Mouse (Mus musculus) E14TG2a.4 (cell line): ENCODE measurements around the gene Cabin1.

ENCODE experiments used
- H3K27me3 ChIP-seq: 2 replicates; pipeline ENCODE4 v1.6.1; 2014; ENCODE audit warnings: low read length, control low read depth; ENCODE audit not compliant: insufficient read depth
- H3K36me3 ChIP-seq: 2 replicates; pipeline ENCODE4 v1.6.1; 2014; ENCODE audit warnings: low read length, control low read depth; ENCODE audit not compliant: insufficient read depth
- H3K4me1 ChIP-seq: replicated peaks from 2 replicates; pipeline ENCODE4 v1.6.1; 2014; ENCODE audit warnings: low read depth, low read length, control low read depth
- H3K4me3 ChIP-seq: replicated peaks from 2 replicates; pipeline ENCODE4 v1.5.1; 2014; ENCODE audit warnings: mild to moderate bottlenecking, low read length
- H3K9me3 ChIP-seq: 2 replicates; pipeline ENCODE4 v1.6.1; 2014; ENCODE audit warnings: low read length, control low read depth
- CTCF ChIP-seq: conservative IDR thresholded peaks from 2 replicates; pipeline ENCODE4 v1.5.1; 2014; ENCODE audit warnings: low read length
- NANOG ChIP-seq: IDR thresholded peaks from 2 replicates; pipeline ENCODE4 v1.6.1; 2014; ENCODE audit warnings: borderline replicate concordance, low read length, mixed read lengths
- POU5F1 ChIP-seq: IDR thresholded peaks from 2 replicates; pipeline ENCODE4 v1.6.1; 2014; ENCODE audit warnings: low read length, borderline replicate concordance

The Cabin1 gene

DNA sequence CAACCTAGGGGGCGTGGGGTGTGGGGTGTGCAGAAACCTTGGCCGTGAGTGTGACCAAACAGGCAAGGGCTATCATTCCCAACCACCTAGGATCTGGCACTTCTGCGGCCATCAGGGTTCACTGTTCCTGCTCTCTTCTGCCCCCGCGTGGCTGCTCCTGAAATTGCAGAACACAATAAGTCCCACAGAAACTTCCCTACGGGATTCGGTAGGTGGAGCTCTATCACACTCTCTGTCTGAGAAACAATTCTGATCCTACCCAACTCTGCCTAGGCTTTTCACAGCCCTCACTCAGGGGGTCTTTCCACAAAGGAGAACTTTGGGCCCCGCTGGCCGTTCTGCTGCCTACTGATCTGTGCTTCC, 128.5 kb downstream of the Cabin1 start:
- H3K9me3 ChIP-seq: no peaks in the 10 kb centered on the region
- peaks cover 78% of the 10 kb centered on the region for H3K4me1 ChIP-seq
- H3K36me3 ChIP-seq: peaks cover 40% of the 10 kb centered on the region
- TF ChIP-seq CTCF (peak; percentile 98), POU5F1 (no peak), NANOG (no peak)
- peak overlapping the region; percentile 51 for H3K4me3 ChIP-seq
- H3K27me3 ChIP-seq: no peaks in the 10 kb centered on the region

DNA sequence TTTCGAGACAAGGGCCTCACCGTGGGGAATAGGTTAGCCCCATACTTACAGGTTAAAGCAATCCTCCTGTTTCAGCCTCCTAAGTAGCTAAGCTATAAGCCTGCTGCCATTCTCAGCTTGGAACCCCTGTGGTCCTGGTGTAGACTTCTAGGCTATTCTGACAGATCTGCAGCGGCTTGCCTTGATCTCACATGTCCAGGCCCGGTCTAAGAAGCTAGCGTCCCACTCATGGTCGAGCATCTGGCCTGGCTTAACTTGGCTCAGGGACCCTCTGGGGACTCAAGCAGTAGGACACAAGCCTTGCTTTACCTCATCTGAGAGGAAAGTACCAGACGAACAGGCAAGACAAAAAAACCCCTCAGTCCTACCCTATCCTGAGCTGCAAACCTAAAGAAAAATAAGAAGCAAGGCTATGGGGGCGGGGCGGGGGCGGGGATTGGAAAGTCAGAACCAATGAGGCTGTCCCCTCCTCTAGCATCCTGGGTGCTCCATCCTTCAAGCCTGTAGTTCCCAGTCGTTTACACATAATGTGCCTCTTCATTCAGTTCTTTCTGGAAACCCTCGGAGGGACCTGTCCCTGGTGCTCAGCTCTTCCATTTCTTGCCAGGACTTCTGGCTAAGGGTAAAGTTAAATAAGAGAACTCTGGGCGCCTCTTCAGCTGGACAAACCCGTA, 129.0 kb downstream of the Cabin1 start:
- Histone ChIP-seq H3K9me3 (no peaks in the 10 kb centered on the region), H3K27me3 (no peaks in the 10 kb centered on the region), H3K4me3 (peak overlapping the region; percentile 51), H3K36me3 (peaks cover 34% of the 10 kb centered on the region), H3K4me1 (peaks cover 73% of the 10 kb centered on the region)
- TF ChIP-seq CTCF (no peak), POU5F1 (no peak), NANOG (no peak)

DNA sequence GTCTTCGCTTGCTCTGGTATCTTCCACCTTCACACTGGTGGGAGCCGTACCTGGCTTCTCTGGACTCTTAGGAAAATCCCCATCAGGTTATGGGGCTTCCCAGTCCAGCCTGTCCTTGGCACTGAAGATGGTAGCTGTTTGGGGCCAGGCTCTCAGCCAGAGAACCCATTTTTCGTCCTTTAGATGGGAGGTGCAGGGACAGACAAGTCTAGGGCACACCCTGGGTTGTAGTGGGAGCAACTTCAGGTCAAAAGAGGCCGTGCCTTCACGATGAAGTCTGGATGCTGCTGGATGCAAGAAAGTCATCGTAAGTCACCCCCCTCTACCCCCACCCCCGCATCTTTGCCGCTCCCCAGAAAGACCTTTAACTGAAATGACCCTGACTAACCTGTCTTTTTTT, 129.5 kb downstream of the Cabin1 start:
- no peak for TF ChIP-seq NANOG
- TF ChIP-seq POU5F1: no peak
- no peak for TF ChIP-seq CTCF
- no peaks in the 10 kb centered on the region for H3K27me3 ChIP-seq
- peaks cover 67% of the 10 kb centered on the region for H3K4me1 ChIP-seq
- H3K36me3 ChIP-seq: peaks cover 29% of the 10 kb centered on the region
- H3K4me3 ChIP-seq: no peak overlapping the region
- peaks cover 4% of the 10 kb centered on the region for H3K9me3 ChIP-seq

DNA sequence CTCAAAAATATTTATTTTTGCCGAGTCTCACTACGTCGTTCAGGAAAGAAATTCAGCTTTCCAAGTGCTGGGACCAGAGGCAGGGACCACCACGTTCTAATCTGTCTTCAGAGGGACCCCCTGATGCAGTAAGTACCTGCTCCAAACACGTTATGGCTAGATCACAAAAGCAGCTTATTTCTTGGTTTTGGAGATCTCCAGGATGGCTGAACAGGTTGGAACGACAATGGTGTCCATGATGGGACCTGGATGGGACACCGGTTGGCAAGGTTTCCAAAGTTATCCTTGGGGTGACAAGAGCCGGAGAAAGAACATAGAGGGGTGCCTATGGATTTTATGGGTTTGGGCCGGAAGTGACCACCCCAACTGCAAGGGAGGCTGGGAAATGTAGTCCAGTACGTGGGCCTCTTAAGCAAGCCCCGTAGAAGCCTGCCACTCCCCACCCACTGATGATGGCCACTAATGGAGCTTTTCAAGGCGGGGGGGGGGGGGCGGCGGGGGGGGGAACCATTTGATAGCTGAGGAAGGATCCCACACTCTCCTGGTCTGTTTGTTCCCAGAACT, 130.5 kb downstream of the Cabin1 start:
- no peak for TF ChIP-seq POU5F1
- no peak for TF ChIP-seq NANOG
- no peak for TF ChIP-seq CTCF
- Histone ChIP-seq H3K27me3 (no peaks in the 10 kb centered on the region), H3K4me1 (peaks cover 58% of the 10 kb centered on the region), H3K4me3 (no peak overlapping the region), H3K9me3 (peaks cover 8% of the 10 kb centered on the region), H3K36me3 (peaks cover 19% of the 10 kb centered on the region)

DNA sequence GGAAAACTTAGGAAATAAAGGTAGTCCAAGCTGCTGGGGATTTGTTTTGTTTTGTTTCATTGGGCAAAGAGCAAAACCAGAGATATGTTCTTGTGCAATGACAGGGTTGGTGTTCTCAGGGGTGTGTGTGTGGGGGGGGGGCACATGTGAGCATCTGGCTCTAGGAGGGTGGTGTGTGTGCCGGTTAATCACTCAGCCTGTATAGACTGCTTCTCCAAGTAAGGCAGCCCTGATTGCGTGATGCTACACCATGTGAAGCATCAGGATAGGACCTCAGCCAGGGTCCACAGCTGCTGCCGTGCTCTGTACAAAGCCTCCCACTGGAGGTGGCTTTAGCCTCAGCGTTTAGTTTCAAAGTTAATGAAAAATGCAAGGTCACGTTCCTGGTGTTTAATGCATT, 131.1 kb downstream of the Cabin1 start:
- H3K4me1 ChIP-seq: peaks cover 52% of the 10 kb centered on the region
- H3K36me3 ChIP-seq: peaks cover 13% of the 10 kb centered on the region
- TF ChIP-seq NANOG (no peak), CTCF (no peak), POU5F1 (no peak)
- H3K9me3 ChIP-seq: peaks cover 8% of the 10 kb centered on the region
- no peak overlapping the region for H3K4me3 ChIP-seq
- H3K27me3 ChIP-seq: no peaks in the 10 kb centered on the region; the same call in 1 of the 2 replicates

DNA sequence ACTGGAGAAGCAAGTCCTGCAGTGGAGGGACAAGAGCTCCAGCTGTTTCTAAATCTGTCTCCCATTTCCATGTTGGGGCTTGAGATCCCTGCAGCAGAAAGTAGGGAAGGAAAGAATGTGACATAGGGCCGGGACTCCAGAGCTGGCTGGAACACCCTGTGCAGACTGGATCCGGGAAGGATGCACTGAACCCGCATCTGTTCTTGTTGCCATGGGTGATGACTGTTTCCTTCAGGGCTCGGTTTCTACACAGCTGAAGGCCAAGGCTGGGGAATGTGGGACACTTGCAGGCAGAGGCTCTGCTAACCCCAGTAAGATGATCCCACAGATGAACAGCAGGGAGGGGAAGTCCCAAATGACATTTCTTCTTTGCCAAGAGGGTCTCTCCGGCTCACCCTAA, 131.5 kb downstream of the Cabin1 start:
- Histone ChIP-seq H3K4me1 (peaks cover 47% of the 10 kb centered on the region), H3K9me3 (peaks cover 8% of the 10 kb centered on the region), H3K27me3 (no peaks in the 10 kb centered on the region; the same call in 1 of the 2 replicates), H3K4me3 (no peak overlapping the region), H3K36me3 (peaks cover 9% of the 10 kb centered on the region)
- TF ChIP-seq CTCF: no peak
- TF ChIP-seq NANOG: no peak
- TF ChIP-seq POU5F1: no peak

DNA sequence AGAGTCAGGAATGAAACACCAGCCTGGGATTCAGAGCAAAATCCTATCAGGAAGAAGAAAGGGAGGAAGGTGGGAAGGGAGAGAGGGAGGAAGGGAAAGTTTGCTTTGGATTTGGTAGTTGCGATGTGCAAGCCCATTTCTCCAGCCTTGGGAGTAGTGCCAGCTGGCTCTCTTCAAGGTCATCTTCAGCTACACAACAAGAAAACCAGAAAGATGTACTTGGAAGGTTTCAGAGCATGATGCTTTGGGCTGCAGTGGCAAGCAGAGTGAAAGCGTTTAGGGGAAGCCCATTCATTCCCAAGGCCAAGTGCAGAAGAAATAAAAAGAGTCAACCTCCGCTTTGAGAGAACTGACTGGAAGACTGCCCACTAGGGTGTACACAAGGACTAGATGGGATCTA, 136.7 kb downstream of the Cabin1 start:
- H3K4me3 ChIP-seq: no peak overlapping the region
- peaks cover 2% of the 10 kb centered on the region; the same call in 1 of the 2 replicates for H3K4me1 ChIP-seq
- no peaks in the 10 kb centered on the region for H3K36me3 ChIP-seq
- TF ChIP-seq CTCF (no peak), POU5F1 (no peak), NANOG (no peak)
- H3K27me3 ChIP-seq: no peaks in the 10 kb centered on the region; the same call in 1 of the 2 replicates
- peaks cover 9% of the 10 kb centered on the region for H3K9me3 ChIP-seq

DNA sequence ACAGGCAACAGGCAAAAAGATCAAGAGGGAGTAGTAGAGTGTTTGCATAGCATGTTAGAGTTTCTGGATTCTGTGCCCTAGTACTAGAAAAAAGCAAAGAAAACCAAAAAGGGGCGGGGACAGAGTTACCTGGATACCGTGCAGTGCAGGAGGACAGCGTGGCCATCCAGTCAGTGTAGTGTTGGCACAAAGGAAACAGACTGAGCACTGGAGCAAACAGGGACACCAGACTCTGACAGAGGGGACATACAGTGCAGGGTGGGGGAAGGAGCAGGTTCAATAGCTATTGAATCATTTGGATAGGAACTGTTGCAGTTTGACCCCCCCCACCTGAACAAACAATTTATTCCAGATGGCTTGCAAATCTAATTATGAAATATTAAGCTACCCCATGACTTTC, 137.2 kb downstream of the Cabin1 start:
- peaks cover under 1% of the 10 kb centered on the region for H3K27me3 ChIP-seq
- H3K4me1 ChIP-seq: no peaks in the 10 kb centered on the region
- no peaks in the 10 kb centered on the region for H3K36me3 ChIP-seq
- TF ChIP-seq NANOG (no peak), POU5F1 (no peak), CTCF (no peak)
- peaks cover 14% of the 10 kb centered on the region for H3K9me3 ChIP-seq
- no peak overlapping the region for H3K4me3 ChIP-seq
